Mouse (Mus musculus): ENCODE data around the gene Sept12. TPM values are rescaled to one million over a fixed set of nuclear protein-coding genes. Genes with fewer than 3 reads are reported as not detected.

Gene Sept12
- polyA plus RNA-seq, 1 experiment = 0.15 TPM

GRCm38 (mm10) chr16:5013054-5013838, 15.6 kb upstream of the Sept12 start, which contains the start of gene Rogdi:
Rogdi (minus strand) TSS chr16:5013553.
- TF ChIP-seq CTCF (IDR thresholded peaks at IDR 0.05; ENCODE audit: extremely low read depth, insufficient read length, insufficient replicate concordance, low read depth, low read length) (no peak), POLR2A (IDR thresholded peaks at IDR 0.05; ENCODE audit: low read depth, low read length) (peak; percentile 75)
- WGBS = under 1% methylated on average over 63 of the region's 63 CpGs
- H3K4me3 ChIP-seq (ENCODE audit: low read depth, low read length) = peak within 1 kb of the TSS; percentile 65
- H3K4me1 ChIP-seq (ENCODE audit: control insufficient read depth, insufficient read depth, insufficient read length, low read length) = peaks cover 24% of the 10 kb centered on the region
- peak within 1 kb of the TSS; percentile 38 for H3K27ac ChIP-seq (ENCODE audit: insufficient read depth, low read depth, low read length)
- peaks cover 34% of the 10 kb centered on the region for H3K36me3 ChIP-seq (ENCODE audit: control insufficient read depth, insufficient read depth, low read length)
- H3K27me3 ChIP-seq (ENCODE audit: control insufficient read depth, insufficient read depth, low read length) = no peaks in the 10 kb centered on the region

GRCm38 (mm10) chr16:5012036-5013005, 14.7 kb upstream of the Sept12 start:
- no peaks in the 10 kb centered on the region for H3K27me3 ChIP-seq (ENCODE audit: control insufficient read depth, insufficient read depth, low read length)
- peaks cover 26% of the 10 kb centered on the region for H3K36me3 ChIP-seq (ENCODE audit: control insufficient read depth, insufficient read depth, low read length)
- 39% methylated on average over 13 of the region's 13 CpGs for WGBS
- no peak for TF ChIP-seq POLR2A (IDR thresholded peaks at IDR 0.05; ENCODE audit: low read depth, low read length)
- no peak for TF ChIP-seq CTCF (IDR thresholded peaks at IDR 0.05; ENCODE audit: extremely low read depth, insufficient read length, insufficient replicate concordance, low read depth, low read length)
- H3K27ac ChIP-seq (ENCODE audit: insufficient read depth, low read depth, low read length) = peak overlapping the region; percentile 38
- H3K4me3 ChIP-seq (ENCODE audit: low read depth, low read length) = peak overlapping the region; percentile 35
- H3K4me1 ChIP-seq (ENCODE audit: control insufficient read depth, insufficient read depth, insufficient read length, low read length) = peaks cover 24% of the 10 kb centered on the region

DNA sequence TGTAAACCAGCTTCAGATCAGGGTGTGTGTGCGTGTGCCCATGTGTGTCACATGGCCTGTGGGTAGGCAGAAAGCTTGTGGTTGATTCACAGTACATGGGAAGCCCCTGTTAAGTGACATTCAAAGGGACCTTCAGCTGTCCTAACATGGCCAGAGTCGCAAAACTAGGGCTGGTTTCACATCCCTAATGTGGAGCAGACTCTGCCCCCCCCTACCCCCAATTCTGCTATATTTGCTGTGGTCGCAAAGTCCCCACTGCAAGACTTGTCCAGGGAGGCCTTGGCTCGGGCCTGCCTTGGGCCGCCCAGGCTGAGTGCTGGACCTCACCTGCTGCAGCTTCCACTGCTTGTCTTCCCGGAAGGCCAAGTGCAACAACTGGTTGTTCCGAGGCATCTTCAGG, 13.6 kb upstream of the Sept12 start:
- no peaks in the 10 kb centered on the region for H3K27me3 ChIP-seq (ENCODE audit: control insufficient read depth, insufficient read depth, low read length)
- 82% methylated on average over 7 of the region's 7 CpGs for WGBS
- 0 out of 2 replicates have a peak overlapping the region, but pooled peaks have one; percentile 10 for H3K4me3 ChIP-seq (ENCODE audit: low read depth, low read length)
- TF ChIP-seq CTCF (IDR thresholded peaks at IDR 0.05; ENCODE audit: extremely low read depth, insufficient read length, insufficient replicate concordance, low read depth, low read length) (no peak), POLR2A (IDR thresholded peaks at IDR 0.05; ENCODE audit: low read depth, low read length) (no peak)
- H3K36me3 ChIP-seq (ENCODE audit: control insufficient read depth, insufficient read depth, low read length) = peaks cover 20% of the 10 kb centered on the region
- H3K27ac ChIP-seq (ENCODE audit: insufficient read depth, low read depth, low read length) = no peak overlapping the region
- H3K4me1 ChIP-seq (ENCODE audit: control insufficient read depth, insufficient read depth, insufficient read length, low read length) = peaks cover 28% of the 10 kb centered on the region

DNA sequence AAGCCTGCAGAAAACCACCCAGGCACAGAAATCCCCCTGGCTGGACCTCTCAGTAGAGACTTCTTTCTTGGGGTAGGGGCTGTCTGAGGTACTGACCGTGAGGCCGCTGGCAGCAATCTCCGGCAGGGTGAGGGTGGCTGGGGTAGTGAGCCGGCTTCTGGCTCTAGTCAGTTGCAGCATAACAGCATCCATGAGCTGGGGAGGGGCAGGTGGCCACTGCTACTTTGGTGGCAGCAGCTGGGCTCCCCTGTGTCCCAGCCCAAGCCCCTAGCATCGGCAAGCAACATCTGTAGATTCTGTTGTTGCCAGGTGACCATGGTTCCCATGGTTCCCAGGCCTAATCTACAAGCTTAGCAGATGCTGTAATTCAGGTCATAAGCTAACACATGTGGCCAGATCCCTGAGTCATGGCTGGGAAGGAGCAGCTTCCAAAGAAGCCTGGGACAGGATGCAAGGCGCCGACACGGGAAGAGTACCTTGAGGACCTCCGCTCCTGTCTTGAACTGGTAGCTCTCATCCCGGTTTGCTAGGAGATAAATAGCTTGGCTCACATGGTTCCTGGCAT, 12.8 kb upstream of the Sept12 start:
- no peaks in the 10 kb centered on the region for H3K27me3 ChIP-seq (ENCODE audit: control insufficient read depth, insufficient read depth, low read length)
- H3K27ac ChIP-seq (ENCODE audit: insufficient read depth, low read depth, low read length) = no peak overlapping the region
- H3K36me3 ChIP-seq (ENCODE audit: control insufficient read depth, insufficient read depth, low read length) = peaks cover 18% of the 10 kb centered on the region
- TF ChIP-seq CTCF (IDR thresholded peaks at IDR 0.05; ENCODE audit: extremely low read depth, insufficient read length, insufficient replicate concordance, low read depth, low read length) (no peak), POLR2A (IDR thresholded peaks at IDR 0.05; ENCODE audit: low read depth, low read length) (no peak)
- peaks cover 31% of the 10 kb centered on the region for H3K4me1 ChIP-seq (ENCODE audit: control insufficient read depth, insufficient read depth, insufficient read length, low read length)
- no peak overlapping the region for H3K4me3 ChIP-seq (ENCODE audit: low read depth, low read length)
- WGBS = 88% methylated on average over 10 of the region's 10 CpGs

- Histone ChIP-seq H3K36me3 (ENCODE audit: control insufficient read depth, insufficient read depth, low read length) (peaks cover 10% of the 10 kb centered on the region), H3K4me3 (ENCODE audit: low read depth, low read length) (peak overlapping the region; percentile 72), H3K4me1 (ENCODE audit: control insufficient read depth, insufficient read depth, insufficient read length, low read length) (peaks cover 31% of the 10 kb centered on the region), H3K27me3 (ENCODE audit: control insufficient read depth, insufficient read depth, low read length) (no peaks in the 10 kb centered on the region), H3K27ac (ENCODE audit: insufficient read depth, low read depth, low read length) (peak overlapping the region; percentile 89)
- 38% methylated on average over 12 of the region's 12 CpGs for WGBS
- TF ChIP-seq CTCF (IDR thresholded peaks at IDR 0.05; ENCODE audit: extremely low read depth, insufficient read length, insufficient replicate concordance, low read depth, low read length) = no peak
- 0 out of 2 replicates have a peak, but pooled peaks have one; percentile 23 for TF ChIP-seq POLR2A (IDR thresholded peaks at IDR 0.05; ENCODE audit: low read depth, low read length)
These were observed 10.4 kb upstream of the Sept12 start for GRCm38 (mm10) chr16:5008076-5008475.

DNA sequence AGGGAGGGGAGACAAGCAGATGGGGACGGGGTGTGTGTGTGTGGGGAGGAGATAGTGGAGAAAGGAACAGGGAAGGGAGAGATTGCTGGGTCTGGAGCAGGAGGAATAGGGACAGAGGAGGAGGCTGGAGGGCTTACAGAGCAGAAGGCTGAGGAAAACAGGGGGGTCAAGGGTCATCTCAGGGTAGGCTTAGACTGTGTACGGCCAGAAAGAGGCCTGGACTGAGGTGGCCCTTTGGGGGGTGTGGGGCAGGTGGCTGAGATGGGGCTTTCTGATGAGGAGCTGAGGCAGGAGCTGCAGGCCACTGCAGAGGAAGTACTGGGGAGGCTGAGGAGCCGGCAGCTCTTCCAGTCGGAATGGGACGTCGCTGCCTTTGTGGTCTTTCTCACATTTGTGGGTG, 9.8 kb upstream of the Sept12 start:
- Histone ChIP-seq H3K27ac (ENCODE audit: insufficient read depth, low read depth, low read length) (peak overlapping the region; percentile 89), H3K4me1 (ENCODE audit: control insufficient read depth, insufficient read depth, insufficient read length, low read length) (peaks cover 27% of the 10 kb centered on the region), H3K36me3 (ENCODE audit: control insufficient read depth, insufficient read depth, low read length) (peaks cover 10% of the 10 kb centered on the region), H3K4me3 (ENCODE audit: low read depth, low read length) (peak overlapping the region; percentile 72), H3K27me3 (ENCODE audit: control insufficient read depth, insufficient read depth, low read length) (no peaks in the 10 kb centered on the region)
- no peak for TF ChIP-seq POLR2A (IDR thresholded peaks at IDR 0.05; ENCODE audit: low read depth, low read length)
- no peak for TF ChIP-seq CTCF (IDR thresholded peaks at IDR 0.05; ENCODE audit: extremely low read depth, insufficient read length, insufficient replicate concordance, low read depth, low read length)
- WGBS = 11% methylated on average over 6 of the region's 6 CpGs
